Mouse (Mus musculus): ENCODE data around the gene 1810013L24Rik. TPM values are rescaled to one million over a fixed set of nuclear protein-coding genes. Genes with fewer than 3 reads are reported as not detected.

1810013L24Rik gene
- total RNA-seq (2023) = 112 and 162 TPM in 2 replicates

DNA sequence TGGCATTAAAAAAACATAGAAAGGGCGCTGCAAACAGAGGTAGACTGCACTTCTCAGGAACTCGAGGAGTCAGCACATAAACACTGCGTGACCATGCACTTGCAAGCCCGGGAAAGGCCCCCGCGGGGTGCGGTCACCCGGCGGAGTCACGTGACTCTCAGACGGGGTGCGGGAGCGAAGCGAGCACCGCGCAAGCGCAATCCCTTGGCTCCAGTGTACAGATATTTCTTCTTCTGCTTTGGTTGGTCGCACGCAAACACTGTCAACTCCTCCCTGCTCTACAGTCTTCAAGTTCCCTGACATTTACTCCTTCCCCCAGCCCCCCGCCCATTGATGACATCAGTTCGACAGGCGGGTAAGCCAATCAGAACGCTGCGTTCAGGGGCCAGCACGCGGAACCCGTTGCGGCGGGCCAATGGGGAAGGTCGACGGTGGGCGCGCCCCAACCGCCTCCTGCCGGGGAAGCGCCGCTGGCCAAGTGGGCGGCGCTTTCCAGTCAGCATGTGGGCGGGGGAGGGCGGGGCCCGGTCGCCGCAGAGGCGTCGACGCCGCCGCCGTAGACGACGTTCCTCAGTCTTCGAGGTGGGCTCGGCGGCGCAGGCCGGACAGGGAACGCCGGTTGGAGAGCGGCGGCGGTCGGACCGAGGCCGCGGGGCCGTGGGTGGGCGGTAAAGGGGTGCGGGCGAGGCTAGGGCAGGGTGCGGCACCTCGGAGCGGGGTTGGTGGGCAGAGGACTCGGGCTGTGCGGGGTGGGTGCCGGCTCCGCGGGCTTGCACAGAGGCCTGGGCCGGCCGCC is at the start of gene 1810013L24Rik:
TSS of gene 1810013L24Rik (plus strand) at position 537 of the 796 bp plus-strand sequence.

GRCm38 (mm10) chr16:8791949-8792557 is 37.8 kb upstream of the 1810013L24Rik start, which contains the start of gene Usp7:
Gene Usp7 (minus strand): TSS chr16:8792308.

Other genes with a start within 250 kb of the 1810013L24Rik start
- 28.4 and 38.2 TPM in 2 replicates for gene Pmm2, start 192.4 kb upstream of the 1810013L24Rik start, total RNA-seq (2023)
- 1.8 and 2.1 TPM in 2 replicates for gene Tmem186, start 192.4 kb upstream of the 1810013L24Rik start, total RNA-seq (2023)
- gene Carhsp1, start 157.9 kb upstream of the 1810013L24Rik start, total RNA-seq (2023) = 71.8 and 72.6 TPM in 2 replicates
- gene Gm5767, start 149.3 kb upstream of the 1810013L24Rik start, total RNA-seq (2023) = not detected in 2 replicates
- gene Usp7, start 37.8 kb upstream of the 1810013L24Rik start, total RNA-seq (2023) = 134 and 198 TPM in 2 replicates

Data from neutrophil, adult 65 days (primary cell).